Mouse (Mus musculus) small intestine, adult 2 months (tissue): Measurements from ENCODE around the gene Il34.

Experiments used
- CTCF ChIP-seq: fragments of 200-500 bp; IDR thresholded peaks from 2 replicates; pipeline ENCODE4 v1.5.1; 2012; ENCODE audit warnings: low read depth, mild to moderate bottlenecking, control low read depth, inconsistent platforms, low read length, moderate library complexity, mixed read lengths; ENCODE audit not compliant: insufficient replicate concordance, insufficient read length; ENCODE audit errors: extremely low read depth
- POLR2A ChIP-seq: fragments of 200-500 bp; IDR thresholded peaks from 2 replicates; pipeline ENCODE4 v1.6.1; 2012; ENCODE audit warnings: low read depth, mild to moderate bottlenecking, control low read depth, inconsistent platforms, low read length, moderate library complexity

DNA sequence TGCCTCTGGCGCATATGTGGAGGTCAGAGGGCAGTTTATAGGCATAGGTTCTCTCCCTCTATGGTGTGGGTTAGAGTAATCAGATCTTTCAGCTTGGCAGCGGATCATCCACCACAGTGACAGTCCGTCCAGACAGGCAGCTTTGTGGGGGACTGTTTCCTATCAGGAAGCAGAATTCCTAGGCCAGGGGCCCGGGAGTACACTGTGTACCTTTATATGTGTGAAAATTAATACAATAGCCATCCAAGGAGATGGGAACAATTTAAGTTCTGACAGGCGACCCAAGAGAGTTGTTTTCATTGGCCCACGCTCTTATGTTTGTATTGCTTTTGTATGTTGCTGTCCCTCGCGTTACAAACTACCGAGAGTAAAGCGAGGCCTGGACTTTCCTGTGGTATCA is 14.6 kb downstream of the Il34 start:
- TF ChIP-seq CTCF (no peak), POLR2A (no peak)
